Mouse (Mus musculus) testis, adult 2 months (tissue): ENCODE results near the gene Bicdl2.

Experiments
- CTCF ChIP-seq: fragments of 200-500 bp; IDR thresholded peaks from 2 replicates; pipeline ENCODE4 v1.5.1; 2012; ENCODE audit warnings: low read depth, mild to moderate bottlenecking, inconsistent platforms, low read length, moderate library complexity; ENCODE audit not compliant: control insufficient read depth, insufficient read depth, insufficient replicate concordance
- POLR2A ChIP-seq: fragments of 200-500 bp; IDR thresholded peaks from 2 replicates; pipeline ENCODE4 v1.6.1; 2012; ENCODE audit warnings: low read depth, mild to moderate bottlenecking, inconsistent platforms, low read length, moderate library complexity; ENCODE audit not compliant: control insufficient read depth

DNA sequence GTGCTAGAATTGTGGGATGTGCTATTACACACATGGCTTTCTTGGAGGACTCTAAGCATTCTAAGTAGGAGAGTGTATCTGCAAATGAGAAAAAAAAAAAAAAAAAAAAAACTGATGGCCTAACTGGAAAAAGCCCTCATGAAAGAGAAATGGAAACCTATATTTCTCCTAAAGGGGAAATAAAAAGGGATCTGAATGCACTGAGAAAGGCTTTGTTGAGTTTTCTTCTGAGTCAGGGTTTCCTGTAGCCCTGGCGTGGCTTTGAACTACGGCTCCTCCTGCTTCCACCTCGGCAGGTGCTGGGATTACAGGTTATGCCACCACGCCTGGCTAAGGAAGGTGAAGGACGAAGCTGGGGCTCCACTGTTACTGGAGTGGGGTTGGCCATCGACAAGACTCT lies 6.3 kb upstream of the Bicdl2 start:
- TF ChIP-seq CTCF (no peak), POLR2A (no peak)
